Mouse (Mus musculus) frontal cortex, adult (tissue): ENCODE measurements around the gene Zfp69.

Experiments
- ATAC-seq: cut with Nextera tagmentation; 2 replicates; pipeline ENCODE4 v1.9.2; 2017; ENCODE audit warnings: mild to moderate bottlenecking, moderate library complexity, mixed read lengths; ENCODE audit not compliant: low TSS enrichment

Zfp69 gene

DNA sequence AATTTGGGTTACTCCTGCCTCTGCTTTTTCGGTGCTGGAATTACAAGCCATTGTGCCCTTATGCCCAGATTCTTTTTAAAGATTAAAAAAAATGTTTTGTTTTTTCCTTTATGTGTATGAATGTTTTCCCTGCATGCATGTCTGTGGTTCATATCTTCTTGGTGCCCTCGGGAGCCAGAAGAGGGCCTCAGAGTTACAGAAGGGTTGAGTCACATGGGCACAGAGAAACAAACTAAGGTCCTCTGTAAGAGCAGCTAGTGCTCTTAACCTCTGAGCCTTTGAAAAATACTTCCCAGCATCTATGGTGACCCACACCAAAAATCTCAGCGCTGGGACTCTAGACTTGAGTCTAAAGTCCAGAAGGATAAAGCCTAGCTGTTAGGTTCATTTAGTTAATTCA, 26.1 kb downstream of the Zfp69 start:
- 0 out of 2 replicates have a peak, but pooled peaks have one; percentile 53 for ATAC-seq

DNA sequence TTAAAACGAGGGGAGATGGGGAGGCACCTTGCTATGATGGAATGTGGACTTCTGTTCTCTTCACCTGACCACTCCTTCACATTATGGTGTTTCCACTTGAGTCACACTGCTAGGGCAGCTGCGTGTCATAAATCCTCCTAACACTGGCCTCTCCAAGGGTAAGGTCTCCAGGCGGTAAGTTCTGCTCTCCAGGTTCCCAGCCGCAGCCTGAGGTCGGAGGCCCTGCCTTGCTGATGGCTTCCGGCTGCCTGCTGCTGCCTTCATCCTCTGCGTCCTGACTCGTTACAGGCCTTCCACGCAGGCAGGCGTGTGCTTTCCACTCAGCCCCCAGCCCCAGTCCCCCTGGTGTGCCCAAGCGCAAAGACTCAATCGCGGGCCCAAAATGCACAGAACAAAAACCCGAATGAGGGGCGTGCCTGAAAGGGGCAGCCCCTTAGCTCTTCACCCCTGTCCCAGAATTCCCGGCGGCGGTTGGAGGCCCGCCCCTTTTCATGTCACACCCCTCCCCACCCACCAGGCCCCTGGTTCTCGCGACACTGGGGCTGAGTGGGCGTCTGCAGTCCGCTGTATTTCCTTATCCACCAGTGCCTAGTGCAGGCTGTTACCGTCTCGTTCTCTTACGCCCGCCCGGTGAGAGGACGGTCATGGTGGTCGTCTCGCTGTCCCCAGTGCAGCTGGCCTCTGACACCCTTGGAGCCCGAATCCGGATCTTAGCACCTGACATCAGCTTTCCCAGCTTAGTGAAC, 26.8 kb downstream of the Zfp69 start, which contains the start of gene Exo5:
Exo5 (minus strand) TSS at position 464 of the 746 bp plus-strand sequence.
- ATAC-seq: peak; percentile 97

DNA sequence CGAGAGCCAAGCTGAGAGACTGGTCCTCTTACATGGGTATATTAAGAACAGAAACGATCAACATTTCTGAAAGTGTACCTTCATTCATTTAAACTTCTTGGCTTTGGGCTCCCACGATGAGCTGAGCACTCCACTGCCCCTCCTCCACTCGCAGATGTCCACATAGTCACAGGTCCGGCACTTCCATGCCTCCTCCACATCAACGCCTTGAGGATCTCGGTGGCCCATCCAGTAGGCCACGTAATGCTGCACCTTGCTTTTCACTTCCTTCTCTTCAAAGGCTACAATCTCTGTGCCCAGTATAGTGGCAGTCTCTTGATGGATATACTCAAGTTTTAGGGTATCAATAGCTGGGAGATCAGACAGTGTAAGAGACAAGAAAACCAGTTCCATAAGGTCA, 30.0 kb downstream of the Zfp69 start:
- ATAC-seq: no peak

GRCm38 (mm10) chr4:120914501-120914900, 37.0 kb downstream of the Zfp69 start:
- no peak for ATAC-seq

DNA sequence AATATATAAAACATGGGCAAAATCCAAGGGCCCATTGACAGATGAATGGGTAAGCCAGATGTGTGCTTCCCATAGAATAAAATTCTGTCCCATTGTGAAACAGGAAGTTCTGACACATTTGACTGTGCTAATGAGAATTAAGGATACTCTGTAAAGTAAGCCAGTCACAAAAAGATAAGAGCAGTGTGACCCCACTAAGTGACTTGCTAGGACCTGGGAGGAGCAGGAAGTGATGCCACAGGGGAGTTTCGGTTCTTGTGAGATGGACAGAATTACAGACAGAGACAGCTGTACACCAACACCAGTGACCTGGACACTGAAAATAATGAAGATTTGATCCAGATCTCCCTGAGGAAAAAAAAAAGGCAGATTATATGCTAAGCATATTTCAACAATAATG, 37.6 kb downstream of the Zfp69 start:
- no peak for ATAC-seq

DNA sequence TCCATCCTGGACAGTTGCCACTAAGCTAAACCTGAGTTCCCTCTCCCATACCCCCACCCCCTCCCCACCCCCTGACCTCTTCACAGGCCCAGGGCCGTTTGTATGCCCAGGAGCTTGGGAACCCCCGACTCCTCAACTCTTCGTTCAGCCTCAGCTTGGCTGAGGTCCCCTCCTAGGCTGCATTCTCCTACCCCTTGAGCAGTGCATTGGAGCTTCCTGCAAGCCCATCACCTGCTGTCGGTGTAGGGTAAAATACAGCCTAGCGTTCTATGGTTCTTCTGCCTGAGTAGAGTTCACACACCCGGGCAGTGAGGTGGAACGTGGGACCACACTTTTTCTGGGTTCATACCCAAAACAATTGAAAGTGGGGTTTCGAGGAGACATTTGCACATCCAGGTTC, 38.1 kb downstream of the Zfp69 start:
- ATAC-seq: no peak

GRCm38 (mm10) chr4:120912866-120913265, 38.6 kb downstream of the Zfp69 start:
- ATAC-seq: no peak

DNA sequence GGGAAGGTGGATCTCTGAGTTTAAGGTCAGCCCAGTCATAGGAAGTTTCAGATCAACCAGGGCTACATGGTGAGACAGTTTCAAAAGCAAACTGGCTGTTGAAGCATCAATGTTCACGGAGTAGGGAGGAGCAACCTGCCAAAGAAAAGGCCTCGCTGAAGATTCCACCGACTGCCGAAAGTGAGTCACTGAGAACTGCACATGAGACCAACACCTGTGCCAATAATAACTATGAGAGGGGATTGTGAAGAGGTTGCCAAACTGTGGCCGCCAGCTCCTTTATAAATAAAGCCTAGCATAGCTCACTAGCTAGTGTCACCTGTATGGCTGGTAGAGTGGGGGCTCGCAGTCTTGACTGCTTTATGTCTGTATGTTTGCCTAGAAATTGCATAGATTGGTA, 40.4 kb downstream of the Zfp69 start:
- ATAC-seq: no peak

DNA sequence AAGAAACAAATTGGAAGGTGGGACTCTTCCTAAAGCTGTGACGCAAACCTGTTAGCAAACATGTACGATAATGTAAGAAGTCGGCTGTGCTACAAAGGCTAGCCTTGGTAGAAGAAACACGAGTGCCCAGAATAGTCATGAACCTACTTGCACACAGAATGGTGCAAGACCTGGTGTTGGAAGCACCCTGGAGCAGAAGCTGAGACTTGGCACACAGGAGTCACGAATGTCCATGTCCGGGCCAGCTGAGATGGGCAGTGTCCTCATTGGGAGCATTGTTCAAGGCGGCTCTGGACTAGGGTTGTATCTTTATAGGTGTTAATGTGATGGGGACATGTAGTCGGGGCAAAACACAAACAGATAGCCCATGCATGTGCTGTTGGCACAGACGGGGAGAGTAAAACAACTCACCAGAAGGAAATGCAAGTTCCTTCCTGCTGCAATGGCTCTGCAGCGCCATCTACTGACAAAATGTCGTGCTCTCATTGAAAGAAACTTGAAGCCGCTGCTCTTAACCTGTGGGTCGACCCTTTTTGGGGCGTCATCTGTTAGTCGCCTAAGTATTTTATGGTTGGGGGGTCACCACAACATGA, 41.8 kb downstream of the Zfp69 start:
- peak; percentile 79 for ATAC-seq

DNA sequence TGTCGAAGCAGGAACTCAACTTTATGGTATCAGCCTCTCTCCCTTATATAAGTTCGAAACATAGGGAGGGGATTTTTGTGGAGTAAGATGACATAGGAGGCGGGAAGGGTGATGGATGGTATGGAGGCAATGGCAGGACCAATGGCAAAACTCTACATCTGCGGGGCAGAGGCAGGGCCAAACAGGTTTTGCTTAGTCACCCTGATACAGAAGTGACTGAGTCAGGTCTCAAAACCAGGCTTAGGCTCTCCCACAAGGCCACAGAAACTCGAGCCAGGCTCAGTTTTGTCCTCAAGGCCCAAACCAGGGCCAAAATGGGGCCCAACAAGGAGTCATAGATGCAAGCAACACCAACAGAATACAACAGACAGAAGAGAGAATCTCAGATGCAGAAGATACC, 45.9 kb downstream of the Zfp69 start:
- ATAC-seq: no peak

DNA sequence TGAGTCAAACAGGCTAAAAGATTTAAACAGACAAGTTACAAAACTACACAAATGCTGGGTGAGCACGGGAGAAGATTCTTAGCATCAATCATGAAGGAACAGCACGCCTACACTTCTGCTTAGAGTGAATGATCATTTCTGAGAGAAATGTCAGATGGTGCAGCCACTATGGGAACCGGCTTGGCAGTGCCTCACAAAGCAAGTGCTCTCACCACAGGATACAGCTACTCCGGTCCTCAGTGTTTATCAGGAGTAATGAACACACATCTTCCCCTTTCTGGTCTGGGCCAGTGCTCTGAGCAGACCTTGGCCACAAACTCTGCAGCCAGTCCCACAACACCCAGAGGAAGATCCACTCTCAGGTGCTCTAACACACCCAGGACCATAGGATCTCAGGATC, 47.0 kb downstream of the Zfp69 start:
- no peak for ATAC-seq

DNA sequence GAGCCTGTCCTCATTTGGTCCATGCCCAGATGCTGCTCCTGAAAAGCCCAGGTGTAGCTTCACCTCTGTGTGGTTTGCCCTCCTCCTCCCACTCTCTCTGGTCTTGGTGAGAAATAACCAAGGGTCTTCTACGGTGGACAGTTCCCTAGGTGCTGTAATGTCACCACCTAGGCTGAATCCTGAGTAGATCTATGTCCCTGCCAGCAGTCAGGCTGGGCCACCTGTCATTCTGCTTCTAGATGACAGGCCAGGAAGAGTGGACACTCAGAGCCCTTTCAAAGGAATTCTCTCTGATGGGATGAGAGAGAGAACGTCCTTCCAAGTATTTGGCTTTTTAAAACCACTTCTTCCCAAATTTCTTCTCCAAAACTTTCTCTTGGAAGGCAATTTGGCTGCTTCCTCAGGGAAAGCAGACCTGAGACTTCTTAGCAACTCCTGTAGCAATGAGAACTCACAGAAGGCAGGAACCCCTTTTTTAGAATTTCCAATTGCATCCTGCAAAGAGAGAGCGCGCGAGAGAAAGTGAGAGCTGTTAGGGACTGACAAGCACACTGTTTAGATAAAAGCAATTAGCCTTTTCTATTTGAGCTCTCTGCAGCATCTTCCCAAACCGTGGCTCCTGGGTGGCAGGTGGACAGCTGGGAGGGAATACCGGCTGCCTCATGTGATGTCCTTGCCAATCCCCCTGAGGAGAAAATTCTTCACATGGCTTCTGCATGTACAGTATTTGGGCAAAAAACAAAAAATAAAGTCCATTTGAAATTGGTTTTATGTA, 55.5 kb downstream of the Zfp69 start:
- ATAC-seq: peak; percentile 32

GRCm38 (mm10) chr4:120895226-120895625, 56.3 kb downstream of the Zfp69 start:
- ATAC-seq: no peak

GRCm38 (mm10) chr4:120894584-120894983, 56.9 kb downstream of the Zfp69 start:
- no peak for ATAC-seq

GRCm38 (mm10) chr4:120893656-120894401, 57.7 kb downstream of the Zfp69 start:
- ATAC-seq: peak; percentile 41

DNA sequence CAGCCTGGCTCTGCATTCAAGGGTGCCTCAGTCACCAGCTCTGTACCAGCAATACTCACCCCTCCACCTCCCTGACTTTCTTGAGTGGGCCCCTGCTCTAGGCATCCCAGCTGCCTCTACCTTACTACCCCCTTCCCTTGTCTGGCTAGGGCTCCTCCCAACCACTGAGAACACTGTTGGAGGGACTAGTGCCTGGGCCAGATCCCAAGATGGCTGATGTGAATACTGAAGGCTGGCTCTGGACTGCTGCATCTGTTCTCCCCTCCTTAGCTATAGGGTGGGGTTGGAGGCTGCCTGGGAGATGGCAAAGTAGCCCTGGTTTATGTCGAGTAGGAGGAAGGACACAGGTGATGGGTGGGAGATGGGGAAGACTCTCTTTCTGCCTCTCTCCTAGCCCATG, 59.0 kb downstream of the Zfp69 start:
- ATAC-seq: peak; percentile 10

DNA sequence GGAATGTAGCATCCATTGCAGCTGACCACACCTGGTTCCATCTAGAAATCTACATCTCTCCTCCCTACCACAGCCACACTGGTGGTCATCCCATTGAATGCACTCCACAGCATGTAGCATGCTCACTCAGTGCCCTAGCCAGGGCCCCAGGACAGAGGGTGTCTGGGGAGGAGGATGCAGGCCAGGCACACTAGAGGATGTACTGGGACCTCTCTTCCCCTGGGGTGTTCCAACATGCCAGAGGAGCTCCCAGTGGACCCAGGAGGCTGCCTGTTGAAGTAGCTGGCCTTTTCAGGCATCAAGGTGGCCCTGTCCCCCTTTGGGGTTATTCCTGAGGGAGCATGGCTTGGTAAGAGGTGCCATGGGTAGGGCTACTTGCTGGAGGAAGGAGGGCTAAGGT, 59.5 kb downstream of the Zfp69 start:
- ATAC-seq: no peak

GRCm38 (mm10) chr4:120890754-120891440, 60.6 kb downstream of the Zfp69 start:
- ATAC-seq: no peak

DNA sequence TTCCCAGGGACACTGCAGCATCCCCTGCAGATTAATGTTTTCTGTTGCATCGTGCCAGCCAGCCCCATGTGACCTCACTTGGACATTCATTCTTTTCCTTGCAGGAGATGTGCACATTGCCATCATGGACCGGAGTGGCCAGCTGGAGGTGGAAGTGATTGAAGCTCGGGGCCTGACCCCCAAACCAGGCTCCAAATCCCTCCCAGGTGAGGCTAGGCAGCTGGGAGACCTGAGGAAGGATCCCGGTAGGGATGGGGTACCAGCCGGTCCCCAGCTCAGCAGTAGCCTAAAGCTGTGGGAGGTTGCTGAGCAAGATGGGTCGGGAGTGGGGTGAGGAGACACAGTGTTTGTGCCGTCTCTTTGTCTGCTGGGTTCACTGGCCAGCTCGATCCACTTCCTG, 62.6 kb downstream of the Zfp69 start:
- no peak for ATAC-seq

GRCm38 (mm10) chr4:120887381-120888112, 64.0 kb downstream of the Zfp69 start:
- peak; percentile 39 for ATAC-seq

DNA sequence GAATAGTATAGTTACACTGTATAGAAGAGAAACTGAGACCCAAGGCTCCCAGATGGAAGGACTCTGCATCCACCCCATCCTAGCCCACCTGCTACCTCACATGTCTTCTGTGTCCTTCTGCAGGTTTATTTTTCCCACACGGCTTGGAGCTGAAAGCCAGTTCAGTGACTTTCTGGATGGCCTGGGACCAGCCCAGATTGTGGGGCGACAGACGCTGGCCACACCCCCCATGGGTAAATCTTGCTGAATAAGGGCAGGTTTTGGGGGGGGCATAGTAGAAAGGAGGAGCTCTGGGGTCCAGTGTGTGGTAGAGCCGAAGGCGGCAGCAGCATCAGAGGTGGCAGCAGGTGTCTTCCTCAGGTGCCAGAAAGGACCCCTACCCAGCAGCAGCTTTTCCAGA, 64.7 kb downstream of the Zfp69 start:
- no peak for ATAC-seq
